Mouse (Mus musculus): ENCODE measurements around the gene Polr2g.

GRCm38 (mm10) chr19:8745382-8745781, 53.0 kb downstream of the Polr2g start:
- no peak for TF ChIP-seq CTCF (IDR thresholded peaks at IDR 0.05; ENCODE audit: borderline replicate concordance, insufficient read depth, low read length)
- TF ChIP-seq POLR2A (IDR thresholded peaks at IDR 0.05; ENCODE audit: low read depth, low read length): no peak
